Mouse (Mus musculus) CH12.LX (cell line): ENCODE measurements around the gene Defb29.

Source experiments
- CTCF ChIP-seq, 2 experiments: IDR thresholded peaks in 1 of 2; conservative IDR thresholded peaks in 1 of 2; 2 replicates each; pipeline ENCODE4 v1.5.1; 2011 to 2012; ENCODE audit warnings: low read depth in 2 of 2, low read length in 2 of 2, improper control_type of control experiment in 1 of 2, inconsistent platforms in 1 of 2, mild to moderate bottlenecking in 1 of 2, moderate library complexity in 1 of 2
- EP300 ChIP-seq: IDR thresholded peaks from 2 replicates; pipeline ENCODE4 v1.6.1; 2011; ENCODE audit warnings: low read length, improper control_type of control experiment
- MYC ChIP-seq: IDR thresholded peaks from 2 replicates; pipeline ENCODE4 v1.6.1; 2011; ENCODE audit warnings: low read depth, mild to moderate bottlenecking, improper control_type of control experiment, low read length
- SIN3A ChIP-seq: IDR thresholded peaks from 2 replicates; pipeline ENCODE4 v1.6.1; 2012; ENCODE audit warnings: low read length, improper control_type of control experiment, inconsistent platforms

DNA sequence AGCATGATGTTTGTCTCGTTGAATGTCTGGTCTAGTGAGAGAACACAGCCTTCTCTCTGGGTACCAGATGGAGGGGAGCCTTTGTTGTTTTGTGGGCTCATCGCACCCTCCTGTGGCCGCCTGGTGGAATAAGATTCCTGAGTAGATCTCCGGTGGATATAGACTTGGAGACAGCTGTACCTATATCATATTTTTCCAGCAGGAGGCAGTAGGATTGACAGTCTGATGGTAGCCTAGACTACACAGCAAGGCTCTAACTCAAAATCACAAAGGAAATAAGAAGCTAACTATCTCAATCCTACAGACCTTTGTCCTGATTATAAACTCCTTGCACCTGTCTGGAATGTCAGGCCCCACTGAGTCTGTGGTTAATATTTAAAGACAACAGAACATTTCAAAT, 4.8 kb upstream of the Defb29 start:
- TF ChIP-seq EP300 (no peak), MYC (no peak), SIN3A (no peak), CTCF (conservative IDR thresholded peaks at IDR 0.05 in 1 of 2, IDR thresholded peaks at IDR 0.05 in 1 of 2; ENCODE audit: low read depth in 2 of 2, low read length in 2 of 2) (peak in 1 of 2 experiments; percentile 80; a peak in 2 of 4 replicates)
